Mouse (Mus musculus) heart, embryonic 11.5 days (tissue): ENCODE results near the gene Tmprss2. TPM values are rescaled to one million over a fixed set of nuclear protein-coding genes. Genes with fewer than 3 reads are reported as not detected.

ENCODE experiments used
- ATAC-seq: fragments of 200-750 bp; cut with Nextera tagmentation; replicated peaks from 2 replicates; pipeline ENCODE4 v1.8.0; 2017; ENCODE audit warnings: moderate library complexity; ENCODE audit not compliant: insufficient number of reproducible peaks, low FRiP score, low TSS enrichment
- H3K27ac ChIP-seq: fragments of 300-500 bp; sonication (generic); 2 replicates; pipeline ENCODE4 v1.5.1; 2014; ENCODE audit warnings: mild to moderate bottlenecking, low read depth, low read length
- H3K27me3 ChIP-seq: fragments of 300-500 bp; sonication (generic); 2 replicates; pipeline ENCODE4 v1.6.1; 2014; ENCODE audit warnings: mild to moderate bottlenecking, low read length, mixed read lengths; ENCODE audit not compliant: control insufficient read depth, insufficient read depth
- H3K36me3 ChIP-seq: fragments of 300-500 bp; sonication (generic); 2 replicates; pipeline ENCODE4 v1.6.1; 2014; ENCODE audit warnings: mild to moderate bottlenecking, low read length, moderate library complexity, mixed read lengths; ENCODE audit not compliant: control insufficient read depth, insufficient read depth
- H3K4me1 ChIP-seq: fragments of 300-500 bp; sonication (generic); 2 replicates; pipeline ENCODE4 v1.6.1; 2014; ENCODE audit warnings: low read length; ENCODE audit not compliant: control insufficient read depth, insufficient read depth
- H3K4me2 ChIP-seq: fragments of 300-500 bp; sonication (generic); 2 replicates; pipeline ENCODE4 v1.6.1; 2014; ENCODE audit warnings: mild to moderate bottlenecking, moderate library complexity
- H3K4me3 ChIP-seq: fragments of 300-500 bp; sonication (generic); 2 replicates; pipeline ENCODE4 v1.5.1; 2014; ENCODE audit warnings: low read depth, low read length
- H3K9ac ChIP-seq: fragments of 300-500 bp; sonication (generic); 2 replicates; pipeline ENCODE4 v1.6.1; 2014; ENCODE audit warnings: mild to moderate bottlenecking, low read depth, low read length, moderate library complexity
- H3K9me3 ChIP-seq: fragments of 300-500 bp; sonication (generic); replicated peaks from 2 replicates; pipeline ENCODE4 v1.6.1; 2016; ENCODE audit warnings: low read length; ENCODE audit not compliant: control insufficient read depth
- WGBS: fragments of 180-500 bp; shearing (Covaris S2); extraction: QIAGEN DNeasy Blood & Tissue Kit; methylation state at CpG from one replicate; pipeline ENCODE4 v1.1.7; 2014; ENCODE audit not compliant: insufficient replicate concordance; 5-methylcytosine and 5-hydroxymethylcytosine counted together
- polyA plus RNA-seq: library from polyadenylated mRNA; unstranded; fragments of >200 nt; fragmentation: Nextera tagmentation; extraction: Ambion mirVana; gene quantifications from 2 replicates; pipeline ENCODE4 v1.2.1, GENCODE M21; 2014

Gene Tmprss2
- polyA plus RNA-seq, 1 experiment from 2014 or later, result 0.26 TPM

DNA sequence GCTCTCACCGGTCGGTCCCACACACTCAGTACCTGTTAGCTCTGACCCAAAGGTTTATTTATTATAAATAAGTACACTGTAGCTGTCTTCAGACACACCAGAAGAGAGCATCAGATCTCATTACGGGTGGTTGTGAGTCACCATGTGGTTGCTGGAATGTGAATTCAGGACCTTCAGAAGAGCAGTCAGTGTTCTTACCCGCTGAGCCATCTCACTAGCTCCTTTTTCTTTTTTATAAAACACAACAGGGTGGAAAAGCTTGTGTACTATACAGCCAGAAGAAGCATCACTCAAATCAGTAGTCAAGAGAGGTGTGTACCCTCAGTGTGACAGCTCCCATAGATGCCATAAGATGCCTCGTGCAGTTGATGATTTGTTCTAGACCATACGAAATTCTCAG, 12.2 kb upstream of the Tmprss2 start:
- Histone ChIP-seq H3K9ac (no peak overlapping the region), H3K9me3 (no peaks in the 10 kb centered on the region), H3K27me3 (no peaks in the 10 kb centered on the region), H3K4me2 (no peak overlapping the region), H3K36me3 (no peaks in the 10 kb centered on the region), H3K4me3 (no peak overlapping the region), H3K27ac (no peak overlapping the region), H3K4me1 (no peaks in the 10 kb centered on the region)
- 72% methylated on average over 6 of the region's 6 CpGs for WGBS
- ATAC-seq, result no peak

GRCm38 (mm10) chr16:97622383-97622889, 11.4 kb upstream of the Tmprss2 start:
- Histone ChIP-seq H3K9me3 (no peaks in the 10 kb centered on the region), H3K9ac (no peak overlapping the region), H3K4me2 (no peak overlapping the region), H3K27ac (no peak overlapping the region), H3K4me1 (no peaks in the 10 kb centered on the region), H3K27me3 (no peaks in the 10 kb centered on the region), H3K36me3 (no peaks in the 10 kb centered on the region), H3K4me3 (no peak overlapping the region)
- WGBS, result 31% methylated on average over 2 of the region's 2 CpGs
- ATAC-seq, result no peak

- 56% methylated on average over 2 of the region's 2 CpGs for WGBS
- H3K9me3 ChIP-seq, result no peaks in the 10 kb centered on the region
- H3K27me3 ChIP-seq, result no peaks in the 10 kb centered on the region
- H3K36me3 ChIP-seq, result no peaks in the 10 kb centered on the region
- H3K9ac ChIP-seq, result no peak overlapping the region
- H3K4me3 ChIP-seq, result no peak overlapping the region
- no peak overlapping the region for H3K27ac ChIP-seq
- no peak overlapping the region for H3K4me2 ChIP-seq
- ATAC-seq, result no peak
- H3K4me1 ChIP-seq, result no peaks in the 10 kb centered on the region
Observed at GRCm38 (mm10) chr16:97618285-97618684, 7.3 kb upstream of the Tmprss2 start.

DNA sequence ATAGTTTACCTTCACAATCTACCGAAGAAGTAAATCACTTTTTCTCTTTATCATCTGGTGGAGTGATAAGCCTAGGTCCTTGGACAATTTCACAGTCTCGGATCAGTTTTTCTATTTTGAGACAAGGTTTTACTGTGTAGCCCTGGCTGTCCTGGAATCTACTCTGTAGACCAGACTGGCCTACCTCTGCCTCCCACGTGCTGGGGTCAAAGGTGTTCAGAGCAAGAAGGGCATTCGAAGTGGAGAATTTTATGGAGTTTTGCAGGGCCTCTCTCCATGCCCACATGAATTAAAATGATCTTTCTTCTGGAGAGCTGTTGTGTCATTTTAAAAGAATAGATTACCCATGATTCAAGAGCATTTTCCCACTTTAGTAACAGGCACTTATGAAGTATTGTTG, 1.0 kb upstream of the Tmprss2 start:
- H3K27ac ChIP-seq, result no peak overlapping the region
- WGBS, result 28% methylated on average over 4 of the region's 4 CpGs
- no peak for ATAC-seq
- H3K4me3 ChIP-seq, result no peak overlapping the region
- H3K9ac ChIP-seq, result no peak overlapping the region
- H3K27me3 ChIP-seq, result peaks cover 40% of the 10 kb centered on the region
- H3K4me2 ChIP-seq, result no peak overlapping the region
- no peaks in the 10 kb centered on the region for H3K9me3 ChIP-seq
- no peaks in the 10 kb centered on the region for H3K36me3 ChIP-seq
- H3K4me1 ChIP-seq, result 0 out of 2 replicates have a peak, but pooled peaks cover 3% of the 10 kb centered on the region

GRCm38 (mm10) chr16:97610246-97610645, 749 bp downstream of the Tmprss2 start:
- ATAC-seq, result no peak
- Histone ChIP-seq H3K9ac (no peak overlapping the region), H3K4me2 (peak overlapping the region; percentile 81), H3K4me3 (peak overlapping the region; percentile 39), H3K9me3 (no peaks in the 10 kb centered on the region), H3K36me3 (no peaks in the 10 kb centered on the region), H3K4me1 (0 out of 2 replicates have a peak, but pooled peaks cover 3% of the 10 kb centered on the region), H3K27me3 (peaks cover 40% of the 10 kb centered on the region), H3K27ac (no peak overlapping the region)
- WGBS, result 5% methylated on average over 20 of the region's 20 CpGs

GRCm38 (mm10) chr16:97609676-97610075, 1.3 kb downstream of the Tmprss2 start:
- Histone ChIP-seq H3K4me3 (no peak overlapping the region), H3K4me1 (0 out of 2 replicates have a peak, but pooled peaks cover 3% of the 10 kb centered on the region), H3K36me3 (no peaks in the 10 kb centered on the region), H3K9ac (no peak overlapping the region), H3K9me3 (no peaks in the 10 kb centered on the region), H3K27ac (no peak overlapping the region), H3K4me2 (no peak overlapping the region), H3K27me3 (peaks cover 40% of the 10 kb centered on the region)
- whole genome bisulfite sequencing, result 60% methylated on average over 2 of the region's 2 CpGs
- no peak for ATAC-seq

GRCm38 (mm10) chr16:97607956-97608355, 3.0 kb downstream of the Tmprss2 start:
- WGBS, result 94% methylated on average over 1 of the region's 1 CpGs
- H3K4me3 ChIP-seq, result no peak overlapping the region
- H3K36me3 ChIP-seq, result no peaks in the 10 kb centered on the region
- H3K4me2 ChIP-seq, result no peak overlapping the region
- no peak for ATAC-seq
- 0 out of 2 replicates have a peak, but pooled peaks cover 3% of the 10 kb centered on the region for H3K4me1 ChIP-seq
- H3K27me3 ChIP-seq, result peaks cover 37% of the 10 kb centered on the region
- H3K9ac ChIP-seq, result no peak overlapping the region
- no peak overlapping the region for H3K27ac ChIP-seq
- no peaks in the 10 kb centered on the region for H3K9me3 ChIP-seq

DNA sequence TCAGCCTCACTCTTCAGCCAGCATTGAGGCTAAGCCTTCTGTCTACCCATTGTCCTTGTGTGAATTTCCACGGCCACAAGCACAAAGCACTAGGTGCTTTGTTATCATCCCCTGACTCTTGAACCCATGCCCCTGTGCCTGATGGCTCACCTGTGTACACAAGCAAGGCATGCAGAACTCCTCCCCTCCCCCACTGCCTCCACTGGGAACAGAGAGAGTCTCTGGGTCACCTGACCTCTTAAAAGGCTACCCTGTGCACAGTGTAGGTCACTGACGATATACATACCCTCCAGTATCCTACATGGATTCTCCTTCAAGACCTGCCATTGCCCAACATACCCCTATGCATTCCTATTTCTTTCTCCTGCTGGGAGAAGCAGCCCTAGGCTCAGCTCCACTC, 4.2 kb downstream of the Tmprss2 start:
- peaks cover 35% of the 10 kb centered on the region for H3K27me3 ChIP-seq
- no peak for ATAC-seq
- no peak overlapping the region for H3K4me2 ChIP-seq
- H3K9me3 ChIP-seq, result no peaks in the 10 kb centered on the region
- H3K27ac ChIP-seq, result no peak overlapping the region
- H3K4me1 ChIP-seq, result 0 out of 2 replicates have a peak, but pooled peaks cover 3% of the 10 kb centered on the region
- no peak overlapping the region for H3K9ac ChIP-seq
- no peaks in the 10 kb centered on the region for H3K36me3 ChIP-seq
- 72% methylated on average over 2 of the region's 2 CpGs for WGBS
- no peak overlapping the region for H3K4me3 ChIP-seq

DNA sequence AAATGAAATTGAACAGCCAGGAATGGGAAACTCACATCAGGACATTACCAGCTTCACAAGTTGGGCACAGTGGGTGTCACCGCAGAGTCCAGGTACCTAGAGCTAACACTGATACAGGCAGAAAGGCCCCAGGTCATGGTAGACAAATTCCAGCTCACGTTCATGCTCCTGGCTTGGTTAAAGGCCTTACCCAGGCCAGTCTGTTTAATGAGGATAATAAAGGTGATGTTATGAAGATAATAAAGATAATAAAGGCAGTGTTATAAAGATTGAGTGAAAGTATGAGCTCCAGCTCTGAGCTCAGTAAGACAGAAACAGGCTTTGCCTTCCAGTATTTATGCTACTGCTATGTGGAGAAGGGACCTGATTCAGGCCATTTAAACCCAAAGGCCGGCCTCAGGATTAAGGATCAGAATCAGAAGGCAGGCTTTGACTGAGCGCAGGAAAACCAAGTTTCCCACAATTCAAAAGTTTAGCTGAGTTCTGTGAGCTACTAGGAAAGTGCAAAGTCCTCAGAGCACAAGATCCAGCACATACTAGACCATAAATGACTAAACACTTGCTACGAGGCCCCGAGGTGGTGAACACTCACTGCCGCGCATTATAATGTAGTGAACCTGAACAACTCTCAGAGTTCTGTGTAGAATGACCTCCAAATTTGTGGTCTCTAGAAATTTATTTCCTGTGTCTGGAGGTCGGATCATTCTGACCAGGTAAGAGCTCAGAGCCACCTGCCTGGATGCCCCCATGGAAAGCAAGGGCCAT, 4.9 kb downstream of the Tmprss2 start:
- H3K4me3 ChIP-seq, result no peak overlapping the region
- no peak overlapping the region for H3K4me2 ChIP-seq
- H3K27me3 ChIP-seq, result peaks cover 29% of the 10 kb centered on the region
- 82% methylated on average over 9 of the region's 9 CpGs for WGBS
- no peak overlapping the region for H3K9ac ChIP-seq
- ATAC-seq, result no peak
- H3K4me1 ChIP-seq, result 0 out of 2 replicates have a peak, but pooled peaks cover 3% of the 10 kb centered on the region
- H3K9me3 ChIP-seq, result no peaks in the 10 kb centered on the region
- no peaks in the 10 kb centered on the region for H3K36me3 ChIP-seq
- no peak overlapping the region for H3K27ac ChIP-seq
